Mouse (Mus musculus) layer of hippocampus, postnatal 25 days (tissue): ENCODE results near the gene Rnaset2b. TPM values are rescaled to one million over a fixed set of nuclear protein-coding genes. Genes with fewer than 3 reads are reported as not detected.
"Not testable (repeated sequence)": the region's sequence is repeated elsewhere in the genome, so short reads cannot be mapped to it uniquely, and the experiment has no call there.

ENCODE experiments used
- DNase-seq, 2 experiments: peaks; one replicate each; pipeline ENCODE4 v3.0.0; 2022; ENCODE audit warnings: mixed read lengths in 2 of 2, low spot score in 1 of 2; ENCODE audit errors: extremely low spot score in 1 of 2
- total RNA-seq, 2 experiments: library from RNA; stranded (reverse); gene quantifications; 2 replicates each; pipeline ENCODE4 v1.2.3; 2021

Gene Rnaset2b
- total RNA-seq, 2 experiments from 2014 or later, result 40.1 to 45.8 TPM

DNA sequence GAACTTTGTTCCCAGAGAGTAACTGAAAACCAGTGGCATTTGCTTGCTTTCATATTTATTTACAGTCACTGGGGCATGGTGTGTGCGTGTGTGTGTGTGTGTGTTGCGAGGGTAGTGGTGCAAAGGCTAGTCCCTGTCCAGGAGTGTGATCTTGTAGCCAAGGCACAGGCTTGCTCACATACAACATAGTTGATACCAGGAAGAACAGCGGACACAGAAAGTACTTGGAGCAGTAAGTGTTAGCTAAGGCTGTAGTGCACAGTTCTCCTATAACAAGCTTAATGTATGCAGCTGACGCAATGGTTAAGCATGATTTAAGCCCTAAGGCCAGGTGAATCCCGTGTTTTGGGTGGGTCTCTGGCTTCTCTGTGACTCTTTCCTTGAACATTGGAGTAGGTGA lies 8.9 kb downstream of the Rnaset2b start:
- not testable (repeated sequence) for DNase-seq

DNA sequence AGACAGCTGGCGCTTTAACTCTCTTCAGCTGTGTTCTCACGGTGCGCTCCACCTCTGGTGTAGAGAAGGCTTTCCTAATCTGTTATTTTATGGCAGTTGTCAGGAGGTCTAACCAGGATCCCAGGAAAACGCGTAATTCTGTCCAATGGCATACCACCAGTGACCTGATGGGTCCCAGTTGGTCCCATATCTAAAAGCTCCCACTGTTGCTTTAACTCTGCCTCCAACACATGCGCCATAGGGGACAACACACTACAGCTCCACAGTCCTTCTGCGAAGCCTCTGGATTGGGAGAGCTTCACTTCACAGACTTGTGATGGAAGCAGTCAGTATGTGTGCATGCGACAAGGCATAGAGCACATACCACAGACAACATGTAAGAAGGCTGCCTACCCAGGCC lies 9.7 kb downstream of the Rnaset2b start:
- not testable (repeated sequence) for DNase-seq

DNA sequence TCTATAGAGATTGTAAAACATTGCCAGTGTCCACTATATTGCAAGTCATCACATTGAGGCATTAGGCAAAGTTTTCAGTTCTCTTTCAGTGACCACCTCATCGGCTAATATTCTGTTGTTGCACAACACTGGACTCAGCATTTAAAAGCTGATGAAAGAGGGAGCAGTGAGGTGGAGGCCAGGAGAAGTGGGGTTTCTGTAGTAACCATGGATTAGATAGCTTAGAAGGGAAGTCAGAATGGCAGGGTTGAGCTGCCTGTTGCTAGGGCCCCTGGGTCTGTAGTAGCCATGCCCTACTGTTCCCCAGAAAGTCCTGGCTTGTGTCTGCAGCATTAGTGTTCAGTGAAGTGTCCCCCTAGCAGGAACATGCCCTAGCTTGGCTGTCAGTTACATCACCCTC lies 15.7 kb downstream of the Rnaset2b start:
- DNase-seq, result not testable (repeated sequence)

DNA sequence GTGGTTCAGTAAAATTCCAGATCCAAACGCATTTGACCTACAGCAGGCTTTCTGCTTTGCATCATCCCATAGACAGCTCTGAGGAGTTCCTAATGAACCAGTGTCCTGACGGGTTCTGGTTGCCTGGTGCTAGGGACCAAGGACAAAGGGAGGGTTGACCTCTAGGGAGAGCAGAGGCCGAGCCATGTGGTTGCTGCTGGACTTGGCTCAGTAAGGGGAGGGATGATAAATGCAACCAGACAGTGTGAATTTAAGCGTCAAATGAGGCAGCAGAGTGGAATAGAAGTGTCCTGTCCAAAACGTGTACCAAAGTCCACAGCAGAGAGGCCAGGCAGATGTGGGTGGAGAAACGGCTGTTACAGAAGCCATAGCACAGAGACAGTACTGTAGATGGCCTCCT lies 25.1 kb downstream of the Rnaset2b start:
- not testable (repeated sequence) for DNase-seq

DNA sequence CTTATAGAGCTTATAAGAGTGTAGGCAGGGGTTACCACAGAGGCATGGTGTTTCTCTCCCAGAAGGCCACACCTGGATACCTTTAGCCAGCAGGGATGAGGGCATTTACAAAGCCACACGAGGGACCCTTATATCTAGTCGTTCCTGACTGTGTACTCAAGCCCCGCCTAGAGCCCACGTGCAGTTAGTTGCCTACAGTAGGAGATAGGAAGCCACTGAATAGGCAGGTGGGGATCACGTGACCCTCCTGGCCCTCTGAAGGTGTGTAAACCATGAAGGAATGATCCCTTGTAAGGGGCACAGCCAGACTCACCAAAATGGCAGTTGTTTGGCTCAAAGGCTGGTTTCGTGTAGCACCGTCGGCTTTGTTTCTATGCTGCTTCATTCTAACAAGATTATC lies 26.4 kb downstream of the Rnaset2b start:
- DNase-seq, result not testable (repeated sequence)

DNA sequence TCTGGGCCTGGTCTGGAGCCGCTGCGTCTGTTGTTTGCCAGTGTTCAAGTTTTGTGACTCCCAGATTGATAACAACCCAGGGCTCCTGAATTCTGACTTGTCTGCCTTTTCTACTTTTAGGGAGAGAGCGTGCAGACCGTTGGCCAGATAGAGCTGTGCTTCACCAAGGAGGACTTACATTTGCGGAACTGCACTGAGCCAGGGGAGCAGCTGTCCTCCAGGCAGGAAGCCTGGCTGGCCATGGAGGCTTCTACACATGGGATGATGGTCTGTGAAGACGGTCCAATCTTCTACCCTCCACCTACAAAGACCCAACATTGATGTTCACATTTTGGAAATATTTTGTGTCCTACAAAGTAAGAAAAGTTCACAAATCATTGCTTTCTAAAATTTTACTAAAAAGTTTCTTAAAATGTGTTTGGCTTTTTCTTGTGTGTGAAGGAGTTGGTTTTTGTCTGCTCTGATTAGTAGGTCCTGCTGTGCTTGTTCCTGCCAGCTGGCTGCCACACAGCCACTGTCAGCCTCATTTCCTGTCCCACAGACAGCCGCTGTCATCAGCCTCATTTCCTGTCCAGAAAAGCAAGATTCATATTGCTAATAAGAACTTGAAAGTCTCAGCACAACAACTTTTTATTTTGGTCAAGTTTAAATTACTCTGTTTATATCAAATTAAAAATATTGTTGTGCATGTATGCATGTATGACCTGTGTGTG lies 27.5 kb downstream of the Rnaset2b start:
- not testable (repeated sequence) for DNase-seq

DNA sequence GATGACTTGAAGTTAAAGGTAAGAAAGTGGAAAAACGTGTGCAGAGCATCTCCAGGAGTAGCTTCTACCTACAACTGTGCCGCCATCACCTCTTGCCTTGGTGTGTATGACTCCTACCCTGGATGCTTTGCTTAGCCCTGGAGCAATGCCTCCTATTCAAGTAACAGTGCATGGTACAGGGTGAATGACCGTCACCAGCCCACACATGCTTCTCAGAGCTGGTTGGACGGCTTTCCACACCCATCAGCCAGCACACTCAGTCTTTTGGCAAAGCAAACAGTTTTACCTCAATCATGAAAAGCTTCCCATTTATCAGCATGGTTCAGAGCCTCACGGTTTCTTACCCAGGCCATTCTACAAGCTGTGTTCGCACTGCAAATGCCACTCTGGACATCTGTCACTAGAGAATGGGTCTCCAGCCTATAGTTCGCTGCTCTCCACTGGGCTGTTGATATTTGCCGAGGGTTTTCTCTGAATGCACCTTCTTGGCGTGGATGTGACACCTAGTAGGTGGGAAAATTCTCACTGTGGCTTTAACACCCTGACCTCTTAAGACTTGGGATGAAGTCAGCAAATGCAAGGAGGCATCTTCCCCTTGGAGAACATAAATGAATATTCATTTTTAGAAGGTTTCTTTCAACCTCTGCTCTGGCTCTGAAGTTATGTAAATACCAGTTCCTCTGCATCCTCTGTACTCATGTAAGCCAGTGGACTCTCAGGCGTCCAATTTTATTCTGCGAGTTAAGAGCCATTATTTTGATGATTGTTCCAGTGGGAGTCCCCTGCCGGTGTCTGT lies 31.6 kb downstream of the Rnaset2b start:
- not testable (repeated sequence) for DNase-seq

DNA sequence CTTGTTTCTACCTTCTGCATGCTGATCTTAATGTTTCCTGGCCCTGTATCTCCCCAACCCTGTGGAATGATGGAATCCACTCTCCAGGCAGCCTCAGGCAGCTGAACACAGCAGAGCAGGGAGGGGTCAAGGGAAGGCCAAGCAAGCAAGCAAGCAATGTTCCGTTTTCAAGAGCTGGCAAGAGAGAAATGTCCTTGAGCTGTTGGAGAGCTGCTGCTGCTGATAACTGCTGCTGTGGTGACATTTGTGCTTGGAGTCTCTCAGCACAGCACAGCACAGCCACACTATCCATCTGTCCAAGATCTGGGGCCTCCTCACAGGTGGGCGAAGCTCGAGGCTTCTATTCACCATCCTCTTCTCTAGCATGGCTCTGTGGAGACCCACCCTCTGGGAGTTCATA lies 33.0 kb downstream of the Rnaset2b start:
- not testable (repeated sequence) for DNase-seq

DNA sequence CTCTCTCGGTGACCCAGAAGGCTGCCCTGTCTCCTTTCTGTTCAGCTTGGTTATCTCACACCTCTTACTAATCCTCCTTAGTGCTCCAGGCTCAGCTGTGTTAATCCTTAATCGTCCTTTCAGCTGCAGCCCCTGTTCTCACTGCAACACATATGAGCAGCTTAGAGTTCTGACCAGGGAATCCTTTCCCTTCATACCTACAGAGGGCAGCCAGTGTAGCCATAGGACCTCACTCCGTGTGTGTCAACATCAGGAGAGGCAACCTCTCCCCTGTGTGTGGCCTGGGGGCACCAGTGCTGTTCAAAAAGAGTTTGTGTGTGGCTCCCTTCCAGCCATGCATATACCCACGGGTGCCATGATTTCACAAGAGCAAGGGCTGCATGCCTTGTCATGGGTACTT lies 35.2 kb downstream of the Rnaset2b start:
- DNase-seq, result not testable (repeated sequence)

DNA sequence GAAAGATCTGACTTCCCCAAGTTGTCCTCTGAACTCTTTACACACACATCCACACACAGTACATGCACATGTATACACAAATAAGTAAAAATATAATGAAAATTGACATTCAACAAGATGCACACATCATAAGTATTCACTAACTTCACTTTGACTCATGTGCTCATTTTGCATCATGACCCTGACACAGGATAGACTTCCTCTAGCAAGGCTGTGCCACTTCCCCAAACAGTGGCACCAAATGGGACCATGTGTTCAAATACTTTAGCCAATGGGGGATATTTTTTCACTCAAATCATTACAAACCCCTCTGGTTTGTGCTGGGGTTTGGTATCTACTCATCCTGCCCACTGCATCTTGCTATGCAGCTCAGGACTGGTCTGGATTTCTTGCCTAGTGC lies 38.5 kb downstream of the Rnaset2b start:
- not testable (repeated sequence) for DNase-seq

DNA sequence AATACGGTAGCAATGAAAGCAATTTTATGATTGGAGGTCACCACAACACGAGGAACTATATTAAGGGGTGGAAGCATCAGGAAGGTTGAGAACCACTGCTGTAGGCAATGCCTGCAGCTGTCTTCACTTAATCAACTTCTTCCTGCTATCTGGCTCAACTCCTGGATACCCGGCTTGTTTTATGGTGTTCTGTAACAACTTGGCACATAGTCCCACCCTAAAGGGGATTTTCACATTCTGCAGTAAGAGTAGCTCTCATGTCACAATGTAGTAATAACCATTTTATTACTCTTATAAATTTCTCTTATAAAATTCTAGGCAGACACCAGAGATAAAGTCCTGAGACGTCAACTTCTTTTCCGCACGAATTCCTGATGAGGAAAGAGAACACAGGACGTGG lies 39.0 kb downstream of the Rnaset2b start:
- not testable (repeated sequence) for DNase-seq

DNA sequence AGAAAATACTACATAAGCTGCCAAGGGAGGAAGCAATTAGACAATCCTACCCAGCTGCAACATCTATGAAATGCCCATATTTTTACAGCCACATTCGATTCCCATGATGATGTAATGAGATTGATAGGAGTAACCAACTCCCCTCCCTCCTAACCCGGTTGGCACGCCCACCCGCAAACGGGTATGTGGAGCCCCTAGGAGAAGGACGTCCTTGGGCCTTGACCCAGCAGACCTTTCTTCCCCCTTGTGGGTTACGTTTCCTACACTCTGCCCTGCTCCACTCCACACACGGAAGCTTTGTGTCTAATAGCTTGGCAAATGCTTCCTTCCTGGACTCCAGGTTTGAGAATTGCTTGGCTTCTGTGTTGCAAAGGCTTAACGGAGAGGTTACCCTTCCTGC lies 39.5 kb downstream of the Rnaset2b start:
- not testable (repeated sequence) for DNase-seq

DNA sequence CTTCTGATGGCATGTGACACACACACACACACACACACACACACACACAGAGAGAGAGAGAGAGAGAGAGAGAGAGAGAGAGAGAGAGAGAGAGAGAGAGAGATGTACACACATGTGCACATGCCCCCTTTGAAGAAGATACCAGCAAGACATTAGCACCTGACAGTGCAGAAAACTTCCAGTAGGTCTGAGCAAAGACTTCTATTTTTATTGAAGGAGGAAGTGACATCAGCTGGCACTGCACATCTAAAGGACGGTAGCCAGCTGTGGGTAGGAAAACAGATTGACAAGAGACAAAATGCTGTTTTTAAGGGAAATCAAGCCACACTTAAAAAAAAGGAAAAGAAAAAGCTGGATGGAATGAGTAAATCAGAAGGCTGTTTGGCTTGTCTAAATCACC lies 43.8 kb downstream of the Rnaset2b start:
- not testable (repeated sequence) for DNase-seq

DNA sequence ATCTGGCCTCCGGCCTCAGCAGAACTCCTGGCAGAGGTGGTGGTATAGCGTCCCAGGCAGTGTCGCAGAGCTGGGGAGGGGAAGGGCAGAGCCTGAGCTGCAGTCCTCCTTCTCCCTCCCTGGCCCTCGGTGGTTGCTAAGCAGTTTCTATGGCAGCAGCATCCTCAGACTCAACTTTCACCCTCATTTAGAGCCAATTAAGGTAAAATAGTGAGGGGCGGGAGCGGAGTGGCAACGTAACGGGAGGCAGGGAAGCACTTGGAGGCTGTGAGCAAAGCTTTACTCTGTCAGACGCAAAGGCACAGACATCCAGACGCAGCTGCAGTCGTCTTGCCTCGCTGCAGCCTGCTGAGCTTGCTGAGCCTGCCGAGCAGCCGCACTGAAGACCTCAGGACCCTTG lies 54.8 kb downstream of the Rnaset2b start, which contains the start of gene Gm1604a:
Gene Gm1604a, plus strand, starts transcription at position 312 of the 400 bp plus-strand sequence.
- not testable (repeated sequence) for DNase-seq

DNA sequence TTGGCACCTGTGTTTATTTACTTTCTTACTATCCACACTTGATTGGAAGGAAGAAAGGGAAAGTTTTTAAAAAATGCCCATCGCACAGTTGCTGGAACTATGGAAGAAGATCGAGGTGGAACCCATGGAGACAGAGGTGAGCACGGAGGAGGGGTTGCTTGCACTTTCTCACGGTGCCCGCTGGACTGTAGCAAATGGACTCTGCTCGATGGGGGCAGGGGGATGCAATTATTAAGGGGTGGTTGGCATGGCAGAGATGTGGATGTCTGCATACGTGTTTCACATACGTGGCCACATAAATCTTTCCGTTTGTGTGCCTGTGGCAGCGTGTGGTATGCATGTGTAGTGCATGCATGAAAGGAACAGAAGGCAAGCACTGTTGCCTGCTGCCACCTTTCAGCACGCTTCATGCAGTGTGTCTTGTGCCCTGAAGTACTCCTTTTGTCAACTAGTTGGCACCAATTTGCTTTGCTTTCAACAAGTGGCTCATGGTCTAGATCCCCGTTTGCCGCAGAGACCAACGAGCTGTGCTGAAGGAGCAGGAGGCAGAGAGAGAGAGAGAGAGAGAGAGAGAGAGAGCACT lies 55.4 kb downstream of the Rnaset2b start:
- not testable (repeated sequence) for DNase-seq

DNA sequence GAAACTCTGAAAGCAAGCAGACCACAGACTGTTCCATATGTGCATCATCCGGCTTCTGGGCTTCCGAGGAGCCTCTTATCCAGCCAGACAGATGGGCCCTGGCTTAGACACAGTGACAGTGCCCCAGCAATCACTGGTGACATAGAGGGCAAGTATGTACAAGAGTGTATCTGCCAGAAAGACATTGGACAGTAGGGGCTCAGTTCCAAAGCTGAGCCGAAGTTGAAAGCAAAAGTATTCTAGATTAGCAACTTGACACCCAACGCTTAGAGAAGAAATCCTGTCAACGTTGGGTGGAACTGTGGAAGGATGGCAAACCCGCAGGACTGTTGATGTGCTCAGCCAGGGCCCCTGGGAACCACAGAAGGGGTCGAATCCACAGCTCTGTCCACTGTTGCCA lies 59.8 kb downstream of the Rnaset2b start:
- DNase-seq, result not testable (repeated sequence)

DNA sequence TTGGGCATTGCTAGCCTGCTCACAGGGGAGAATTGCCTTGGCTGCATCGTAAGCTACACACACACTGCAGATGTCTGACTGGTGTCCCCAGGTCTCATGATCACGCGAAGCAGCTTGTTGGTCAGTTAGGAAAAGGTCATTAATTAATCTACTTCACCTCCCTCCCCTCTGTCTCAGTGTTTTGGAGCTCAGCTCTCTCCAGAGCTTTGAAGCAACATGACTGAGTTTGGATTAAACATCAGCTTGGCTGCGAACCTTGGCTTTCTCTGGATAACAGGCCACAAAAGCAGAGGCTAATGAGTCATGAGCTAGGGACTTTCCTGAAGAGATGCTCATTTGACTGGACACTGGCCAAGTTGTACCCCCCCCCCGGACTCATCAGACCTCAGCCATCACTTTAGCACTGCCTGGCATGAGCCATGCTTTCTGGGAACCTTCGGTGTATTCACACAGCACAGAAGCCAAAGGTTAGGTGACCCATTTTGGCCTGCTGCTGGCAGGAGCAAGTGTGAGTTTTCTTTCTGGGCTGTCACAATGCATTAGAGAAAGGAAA lies 60.3 kb downstream of the Rnaset2b start:
- not testable (repeated sequence) for DNase-seq

DNA sequence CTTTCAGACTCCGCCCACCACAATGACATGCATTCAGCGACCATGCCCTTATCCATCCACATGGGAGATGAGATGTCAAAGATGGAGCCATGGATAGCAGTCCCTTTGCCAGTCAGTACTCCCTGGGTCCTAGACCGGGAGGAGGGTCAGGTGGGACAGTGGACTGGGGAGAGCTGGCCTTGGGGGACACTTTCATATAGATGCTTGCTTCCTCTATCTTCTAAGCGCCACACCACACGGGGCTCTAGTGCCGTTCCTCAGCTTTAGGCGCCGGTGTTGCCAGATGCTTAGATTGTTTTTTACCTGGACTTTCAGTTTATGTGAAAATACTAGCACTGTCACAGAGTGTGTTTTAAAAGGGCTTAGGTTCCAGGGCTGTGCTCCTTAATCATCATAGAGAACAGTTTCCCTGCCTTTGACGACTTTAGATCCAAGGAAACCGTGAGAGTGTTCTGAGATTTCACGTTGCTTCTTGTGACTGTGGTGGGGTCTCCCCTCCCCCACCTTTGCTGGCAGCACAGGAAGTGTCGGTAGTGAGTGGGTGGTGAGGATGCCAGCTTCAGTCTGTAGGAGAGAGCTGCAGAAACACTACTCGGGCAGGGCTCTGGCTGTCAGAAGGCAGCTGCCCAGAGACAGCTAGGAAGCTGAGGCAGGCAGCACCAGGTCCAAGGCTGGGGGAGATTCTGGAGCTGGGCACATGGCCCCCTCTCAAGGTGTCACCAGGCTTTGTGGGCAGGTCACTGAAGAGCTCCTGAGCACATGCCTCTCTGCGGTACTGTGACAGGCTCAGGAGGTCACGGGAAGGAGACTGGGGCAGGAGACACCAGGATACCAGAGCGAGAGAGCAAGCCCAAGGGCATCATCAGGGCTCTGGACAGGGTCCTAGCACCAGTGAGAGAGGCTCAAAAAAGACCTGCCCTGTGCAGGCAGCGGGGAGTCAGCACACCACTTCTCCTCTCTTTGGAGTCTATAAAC lies 63.0 kb downstream of the Rnaset2b start:
- not testable (repeated sequence) for DNase-seq
